Mouse (Mus musculus) ES-Bruce4 (cell line): ENCODE data around the gene Gm11437.

Source experiments
- CTCF ChIP-seq: IDR thresholded peaks from one replicate; pipeline ENCODE4 v1.8.1; 2011; ENCODE audit warnings: low read depth, low read length
- EP300 ChIP-seq: IDR thresholded peaks from 2 replicates; pipeline ENCODE4 v1.6.1; 2011; ENCODE audit warnings: low read depth, low read length; ENCODE audit not compliant: insufficient read depth
- POLR2A ChIP-seq: IDR thresholded peaks from one replicate; pipeline ENCODE4 v1.8.1; 2011; ENCODE audit warnings: low read length; ENCODE audit not compliant: insufficient read depth

DNA sequence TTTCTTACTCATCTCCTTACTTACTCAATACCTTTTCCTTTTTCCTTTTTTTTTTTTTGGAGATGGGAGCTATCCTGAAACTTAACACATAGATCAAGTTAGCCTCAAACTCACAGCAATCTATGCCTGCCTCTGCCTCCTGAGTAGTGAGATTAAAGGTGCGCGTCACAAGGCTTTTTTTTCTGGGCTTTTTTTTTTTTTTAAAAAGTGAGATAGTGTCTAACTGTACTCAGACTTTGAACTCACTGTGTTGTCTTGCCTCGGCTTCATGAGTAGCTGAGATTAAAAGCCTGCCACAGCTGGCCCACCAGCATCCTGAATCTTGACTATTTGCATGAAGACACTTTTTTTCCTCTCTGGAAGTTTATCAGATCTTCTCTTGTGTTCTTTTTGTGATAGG is 21.3 kb upstream of the Gm11437 start:
- TF ChIP-seq EP300 (no peak), CTCF (no peak), POLR2A (no peak)
